Mouse (Mus musculus) neutrophil, adult 59 days (primary cell): ENCODE data around the gene Vps35. TPM values are rescaled to one million over a fixed set of nuclear protein-coding genes. Genes with fewer than 3 reads are reported as not detected.

Experiments used
- total RNA-seq, 2 experiments: library from RNA; stranded (reverse); gene quantifications; 1 replicate in 1 of 2; 2 replicates in 1 of 2; pipeline ENCODE4 v1.2.4; 2023

The Vps35 gene
- total RNA-seq: 10 to 100 TPM; 74.0 to 89.6 TPM

DNA sequence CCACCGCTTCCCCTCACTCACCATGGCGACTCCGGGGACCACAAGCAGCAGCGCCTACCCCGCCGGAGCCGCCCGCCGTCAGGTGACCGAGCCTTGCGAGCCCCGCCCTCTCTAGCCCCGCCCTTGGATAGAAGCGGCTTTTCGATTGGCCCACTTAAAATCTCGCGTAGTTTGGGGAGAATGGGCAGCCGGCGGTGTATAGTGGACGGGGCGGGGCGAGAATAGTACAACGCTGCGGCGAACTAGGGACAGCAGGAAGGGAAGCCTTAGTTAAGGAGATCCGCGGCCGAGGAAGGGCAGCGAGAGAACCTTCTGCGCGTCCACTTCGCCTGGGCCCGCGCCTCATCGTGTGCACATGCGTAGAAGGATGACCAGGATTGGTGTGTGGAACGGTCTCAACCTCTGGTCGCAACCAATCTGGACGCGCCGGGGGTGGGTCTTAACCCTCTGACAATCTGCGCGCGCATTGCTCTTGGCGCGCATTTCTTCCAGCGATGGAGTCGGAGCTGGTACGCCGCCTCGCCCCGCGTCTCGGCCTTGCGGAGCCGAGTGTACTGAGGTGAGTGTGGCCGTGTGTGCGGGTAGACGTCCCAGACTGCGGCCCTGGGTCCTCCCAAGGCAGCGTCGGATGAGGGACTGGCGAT, at the start of gene Vps35, which contains the start of gene Orc6:
TSS of gene Vps35 (minus strand) at position 369 of the 644 bp plus-strand sequence.
TSS of gene Orc6 (plus strand) at position 199 of the 644 bp plus-strand sequence.

GRCm38 (mm10) chr8:85225688-85226087, 73.9 kb downstream of the Vps35 start, which contains the start of gene Olfr371:
Gene Olfr371, plus strand, starts transcription at chr8:85225988.

Other genes with a start within 250 kb of the Vps35 start
- 1 to 10 TPM; 4.5 to 5.5 TPM for gene Fbxw9, start 239.7 kb downstream of the Vps35 start, total RNA-seq
- gene Gm5741, start 231.8 kb downstream of the Vps35 start, total RNA-seq: not detected
- 10 to 100 TPM; 35.3 to 45.7 TPM for gene Dhps, start 228.0 kb downstream of the Vps35 start, total RNA-seq
- gene Wdr83os, start 219.1 kb downstream of the Vps35 start, total RNA-seq: 10 to 100 TPM; 34.0 to 35.8 TPM
- 10 to 100 TPM in 1 of 2 experiments, 1 to 10 TPM in 1; 9.7 to 13.2 TPM for gene Wdr83, start 218.5 kb downstream of the Vps35 start, total RNA-seq
- 100 to 1,000 TPM; 307 to 319 TPM for gene Man2b1, start 216.5 kb downstream of the Vps35 start, total RNA-seq
- not detected for gene Zfp791, start 176.7 kb downstream of the Vps35 start, total RNA-seq
- not detected for gene Cks1brt, start 147.9 kb downstream of the Vps35 start, total RNA-seq
- gene Olfr371, start 73.8 kb downstream of the Vps35 start, total RNA-seq: not detected
- 10 to 100 TPM; 34.1 to 34.6 TPM for gene Orc6, start 170 bp downstream of the Vps35 start, total RNA-seq
- gene Mylk3, start 86.5 kb upstream of the Vps35 start, total RNA-seq: 1 to 10 TPM; 1.0 to 4.4 TPM
- gene 4921524J17Rik, start 133.0 kb upstream of the Vps35 start, total RNA-seq: 10 to 100 TPM in 1 of 2 experiments, 1 to 10 TPM in 1; 8.3 to 11.5 TPM
- gene Gpt2, start 192.8 kb upstream of the Vps35 start, total RNA-seq: 1 to 10 TPM in 1 of 2 experiments, under 1 TPM in 1; 0.71 to 1.7 TPM